Mouse (Mus musculus): ENCODE data around the gene Wee1. TPM values are rescaled to one million over a fixed set of nuclear protein-coding genes. Genes with fewer than 3 reads are reported as not detected.

Gene Wee1
- polyA plus RNA-seq, 2 experiments = 28.1 to 29.1 TPM

- H3K4me2 ChIP-seq (replicated peaks; ENCODE audit: low read depth, low read length, severe bottlenecking) = peak overlapping the region; percentile 65
- no peaks in the 10 kb centered on the region for H3K27me3 ChIP-seq (ENCODE audit: control insufficient read depth, insufficient read depth, low read length)
- H3K27ac ChIP-seq (replicated peaks; ENCODE audit: low read depth, low read length) = peak overlapping the region; percentile 85
- no peaks in the 10 kb centered on the region for H3K4me1 ChIP-seq (ENCODE audit: control insufficient read depth, insufficient read depth, low read length)
- DNase-seq (ENCODE audit: low spot score) = peak; percentile 90
- peak; percentile 46; the same call in 1 of the 2 replicates for TF ChIP-seq POLR2A (IDR thresholded peaks at IDR 0.05; ENCODE audit: borderline replicate concordance, extremely low read depth, insufficient read depth, insufficient read length)
- no peaks in the 10 kb centered on the region for H3K36me3 ChIP-seq (ENCODE audit: control insufficient read depth, insufficient read depth, low read length)
- H3K9ac ChIP-seq (ENCODE audit: low read depth, low read length, severe bottlenecking) = peak overlapping the region; percentile 55
- H3K9me3 ChIP-seq (ENCODE audit: control insufficient read depth, low read length) = no peaks in the 10 kb centered on the region
- WGBS = under 1% methylated on average over 24 of the region's 24 CpGs
- ATAC-seq (ENCODE audit: low FRiP score, low read depth) = peak; percentile 86
- H3K4me3 ChIP-seq (replicated peaks; ENCODE audit: low read length) = peak overlapping the region; percentile 39
Measured at GRCm38 (mm10) chr7:110164103-110164681, 42.3 kb downstream of the Wee1 start.

- Histone ChIP-seq H3K4me3 (replicated peaks; ENCODE audit: low read length) (peak overlapping the region; percentile 39), H3K36me3 (ENCODE audit: control insufficient read depth, insufficient read depth, low read length) (no peaks in the 10 kb centered on the region), H3K9ac (ENCODE audit: low read depth, low read length, severe bottlenecking) (peak overlapping the region; percentile 55), H3K9me3 (ENCODE audit: control insufficient read depth, low read length) (no peaks in the 10 kb centered on the region), H3K27me3 (ENCODE audit: control insufficient read depth, insufficient read depth, low read length) (no peaks in the 10 kb centered on the region), H3K4me2 (replicated peaks; ENCODE audit: low read depth, low read length, severe bottlenecking) (peak overlapping the region; percentile 65), H3K27ac (replicated peaks; ENCODE audit: low read depth, low read length) (peak overlapping the region; percentile 85), H3K4me1 (ENCODE audit: control insufficient read depth, insufficient read depth, low read length) (no peaks in the 10 kb centered on the region)
- 1% methylated on average over 20 of the region's 20 CpGs for WGBS
- peak; percentile 60; the same call in 1 of the 2 replicates for TF ChIP-seq POLR2A (IDR thresholded peaks at IDR 0.05; ENCODE audit: borderline replicate concordance, extremely low read depth, insufficient read depth, insufficient read length)
- ATAC-seq (ENCODE audit: low FRiP score, low read depth) = peak; percentile 89
- peak; percentile 92 for DNase-seq (ENCODE audit: low spot score)
Measured at GRCm38 (mm10) chr7:110164712-110165122, 42.9 kb downstream of the Wee1 start.

GRCm38 (mm10) chr7:110166233-110166632 lies 44.4 kb downstream of the Wee1 start:
- ATAC-seq (ENCODE audit: low FRiP score, low read depth) (no peak), DNase-seq (ENCODE audit: low spot score) (no peak)
- Histone ChIP-seq H3K4me3 (replicated peaks; ENCODE audit: low read length) (no peak overlapping the region), H3K4me1 (ENCODE audit: control insufficient read depth, insufficient read depth, low read length) (no peaks in the 10 kb centered on the region), H3K4me2 (replicated peaks; ENCODE audit: low read depth, low read length, severe bottlenecking) (no peak overlapping the region), H3K9me3 (ENCODE audit: control insufficient read depth, low read length) (no peaks in the 10 kb centered on the region), H3K27ac (replicated peaks; ENCODE audit: low read depth, low read length) (no peak overlapping the region), H3K36me3 (ENCODE audit: control insufficient read depth, insufficient read depth, low read length) (no peaks in the 10 kb centered on the region), H3K27me3 (ENCODE audit: control insufficient read depth, insufficient read depth, low read length) (no peaks in the 10 kb centered on the region), H3K9ac (ENCODE audit: low read depth, low read length, severe bottlenecking) (no peak overlapping the region)
- 66% methylated on average over 8 of the region's 8 CpGs for WGBS
- no peak for TF ChIP-seq POLR2A (IDR thresholded peaks at IDR 0.05; ENCODE audit: borderline replicate concordance, extremely low read depth, insufficient read depth, insufficient read length)

- Histone ChIP-seq H3K27ac (replicated peaks; ENCODE audit: low read depth, low read length) (no peak overlapping the region), H3K36me3 (ENCODE audit: control insufficient read depth, insufficient read depth, low read length) (no peaks in the 10 kb centered on the region), H3K27me3 (ENCODE audit: control insufficient read depth, insufficient read depth, low read length) (no peaks in the 10 kb centered on the region), H3K4me3 (replicated peaks; ENCODE audit: low read length) (no peak overlapping the region), H3K9ac (ENCODE audit: low read depth, low read length, severe bottlenecking) (no peak overlapping the region), H3K9me3 (ENCODE audit: control insufficient read depth, low read length) (no peaks in the 10 kb centered on the region), H3K4me2 (replicated peaks; ENCODE audit: low read depth, low read length, severe bottlenecking) (no peak overlapping the region), H3K4me1 (ENCODE audit: control insufficient read depth, insufficient read depth, low read length) (no peaks in the 10 kb centered on the region)
- DNase-seq (ENCODE audit: low spot score) = no peak
- no peak for TF ChIP-seq POLR2A (IDR thresholded peaks at IDR 0.05; ENCODE audit: borderline replicate concordance, extremely low read depth, insufficient read depth, insufficient read length)
- ATAC-seq (ENCODE audit: low FRiP score, low read depth) = no peak
- 87% methylated on average over 7 of the region's 7 CpGs for WGBS
Measured at GRCm38 (mm10) chr7:110179208-110179607, 57.4 kb downstream of the Wee1 start.

- ATAC-seq (ENCODE audit: low FRiP score, low read depth) (no peak), DNase-seq (ENCODE audit: low spot score) (no peak)
- H3K9ac ChIP-seq (ENCODE audit: low read depth, low read length, severe bottlenecking) = no peak overlapping the region
- no peak overlapping the region for H3K27ac ChIP-seq (replicated peaks; ENCODE audit: low read depth, low read length)
- TF ChIP-seq POLR2A (IDR thresholded peaks at IDR 0.05; ENCODE audit: borderline replicate concordance, extremely low read depth, insufficient read depth, insufficient read length) = no peak
- no peaks in the 10 kb centered on the region for H3K36me3 ChIP-seq (ENCODE audit: control insufficient read depth, insufficient read depth, low read length)
- H3K4me2 ChIP-seq (replicated peaks; ENCODE audit: low read depth, low read length, severe bottlenecking) = no peak overlapping the region
- no peaks in the 10 kb centered on the region for H3K4me1 ChIP-seq (ENCODE audit: control insufficient read depth, insufficient read depth, low read length)
- no peak overlapping the region for H3K4me3 ChIP-seq (replicated peaks; ENCODE audit: low read length)
- no peaks in the 10 kb centered on the region for H3K27me3 ChIP-seq (ENCODE audit: control insufficient read depth, insufficient read depth, low read length)
- no peaks in the 10 kb centered on the region for H3K9me3 ChIP-seq (ENCODE audit: control insufficient read depth, low read length)
Measured at GRCm38 (mm10) chr7:110180613-110181012, 58.8 kb downstream of the Wee1 start.

Data from limb, embryonic 14.5 days (tissue).